Mouse (Mus musculus): Measurements from ENCODE around the gene Tmem178. TPM values are rescaled to one million over a fixed set of nuclear protein-coding genes. Genes with fewer than 3 reads are reported as not detected.

The Tmem178 gene
- polyA plus RNA-seq, 1 experiment = 128 TPM

- no peaks in the 10 kb centered on the region for H3K27me3 ChIP-seq (ENCODE audit: control insufficient read depth, insufficient read depth, low read length)
- H3K27ac ChIP-seq (ENCODE audit: insufficient read depth, low read length) = no peak overlapping the region
- WGBS = 18% methylated on average over 2 of the region's 2 CpGs
- no peak for DNase-seq
- no peak overlapping the region for H3K4me3 ChIP-seq (replicated peaks; ENCODE audit: insufficient read depth, low read depth, low read length)
- no peak for TF ChIP-seq POLR2A (IDR thresholded peaks at IDR 0.05; ENCODE audit: borderline replicate concordance, insufficient read depth, low read length)
- no peak for TF ChIP-seq CTCF (IDR thresholded peaks at IDR 0.05; ENCODE audit: borderline replicate concordance, insufficient read depth, low read depth, low read length)
- peaks cover 26% of the 10 kb centered on the region for H3K4me1 ChIP-seq (ENCODE audit: control insufficient read depth, insufficient read depth, low read length)
These were observed 15.4 kb downstream of the Tmem178 start for GRCm38 (mm10) chr17:80959840-80960239.

GRCm38 (mm10) chr17:80967475-80967874 is 23.0 kb downstream of the Tmem178 start:
- DNase-seq = no peak
- Histone ChIP-seq H3K27me3 (ENCODE audit: control insufficient read depth, insufficient read depth, low read length) (no peaks in the 10 kb centered on the region), H3K27ac (ENCODE audit: insufficient read depth, low read length) (no peak overlapping the region), H3K4me3 (replicated peaks; ENCODE audit: insufficient read depth, low read depth, low read length) (no peak overlapping the region), H3K4me1 (ENCODE audit: control insufficient read depth, insufficient read depth, low read length) (peaks cover 42% of the 10 kb centered on the region)
- WGBS = 20% methylated on average over 7 of the region's 7 CpGs
- TF ChIP-seq POLR2A (IDR thresholded peaks at IDR 0.05; ENCODE audit: borderline replicate concordance, insufficient read depth, low read length) (no peak), CTCF (IDR thresholded peaks at IDR 0.05; ENCODE audit: borderline replicate concordance, insufficient read depth, low read depth, low read length) (no peak)

GRCm38 (mm10) chr17:80969643-80970619 is 25.5 kb downstream of the Tmem178 start:
- H3K27me3 ChIP-seq (ENCODE audit: control insufficient read depth, insufficient read depth, low read length) = no peaks in the 10 kb centered on the region
- peak; percentile 76 to 78 for DNase-seq
- peaks cover 47% of the 10 kb centered on the region for H3K4me1 ChIP-seq (ENCODE audit: control insufficient read depth, insufficient read depth, low read length)
- peak overlapping the region; percentile 29 for H3K4me3 ChIP-seq (replicated peaks; ENCODE audit: insufficient read depth, low read depth, low read length)
- TF ChIP-seq POLR2A (IDR thresholded peaks at IDR 0.05; ENCODE audit: borderline replicate concordance, insufficient read depth, low read length) (no peak), CTCF (IDR thresholded peaks at IDR 0.05; ENCODE audit: borderline replicate concordance, insufficient read depth, low read depth, low read length) (no peak)
- 9% methylated on average over 18 of the region's 18 CpGs for WGBS
- peak overlapping the region; percentile 44 for H3K27ac ChIP-seq (ENCODE audit: insufficient read depth, low read length)

- TF ChIP-seq POLR2A (IDR thresholded peaks at IDR 0.05; ENCODE audit: borderline replicate concordance, insufficient read depth, low read length) = no peak
- no peak for TF ChIP-seq CTCF (IDR thresholded peaks at IDR 0.05; ENCODE audit: borderline replicate concordance, insufficient read depth, low read depth, low read length)
- no peak for DNase-seq
- Histone ChIP-seq H3K27me3 (ENCODE audit: control insufficient read depth, insufficient read depth, low read length) (no peaks in the 10 kb centered on the region), H3K27ac (ENCODE audit: insufficient read depth, low read length) (peak overlapping the region; percentile 44), H3K4me3 (replicated peaks; ENCODE audit: insufficient read depth, low read depth, low read length) (peak overlapping the region; percentile 29), H3K4me1 (ENCODE audit: control insufficient read depth, insufficient read depth, low read length) (peaks cover 45% of the 10 kb centered on the region)
- 8% methylated on average over 10 of the region's 10 CpGs for WGBS
These were observed 26.3 kb downstream of the Tmem178 start for GRCm38 (mm10) chr17:80970716-80971115.

GRCm38 (mm10) chr17:80972891-80973290 is 28.5 kb downstream of the Tmem178 start:
- no peak overlapping the region for H3K4me3 ChIP-seq (replicated peaks; ENCODE audit: insufficient read depth, low read depth, low read length)
- H3K27me3 ChIP-seq (ENCODE audit: control insufficient read depth, insufficient read depth, low read length) = no peaks in the 10 kb centered on the region
- DNase-seq = no peak
- TF ChIP-seq POLR2A (IDR thresholded peaks at IDR 0.05; ENCODE audit: borderline replicate concordance, insufficient read depth, low read length) (no peak), CTCF (IDR thresholded peaks at IDR 0.05; ENCODE audit: borderline replicate concordance, insufficient read depth, low read depth, low read length) (no peak)
- H3K27ac ChIP-seq (ENCODE audit: insufficient read depth, low read length) = no peak overlapping the region
- 60% methylated on average over 7 of the region's 7 CpGs for WGBS
- peaks cover 45% of the 10 kb centered on the region for H3K4me1 ChIP-seq (ENCODE audit: control insufficient read depth, insufficient read depth, low read length)

- Histone ChIP-seq H3K27ac (ENCODE audit: insufficient read depth, low read length) (no peak overlapping the region), H3K4me1 (ENCODE audit: control insufficient read depth, insufficient read depth, low read length) (peaks cover 37% of the 10 kb centered on the region), H3K27me3 (ENCODE audit: control insufficient read depth, insufficient read depth, low read length) (no peaks in the 10 kb centered on the region), H3K4me3 (replicated peaks; ENCODE audit: insufficient read depth, low read depth, low read length) (no peak overlapping the region)
- no peak for DNase-seq
- 58% methylated on average over 5 of the region's 5 CpGs for WGBS
- TF ChIP-seq POLR2A (IDR thresholded peaks at IDR 0.05; ENCODE audit: borderline replicate concordance, insufficient read depth, low read length) (no peak), CTCF (IDR thresholded peaks at IDR 0.05; ENCODE audit: borderline replicate concordance, insufficient read depth, low read depth, low read length) (no peak)
These were observed 32.8 kb downstream of the Tmem178 start for GRCm38 (mm10) chr17:80977245-80977644.

GRCm38 (mm10) chr17:80980096-80980495 is 35.7 kb downstream of the Tmem178 start:
- Histone ChIP-seq H3K27me3 (ENCODE audit: control insufficient read depth, insufficient read depth, low read length) (no peaks in the 10 kb centered on the region), H3K4me1 (ENCODE audit: control insufficient read depth, insufficient read depth, low read length) (peaks cover 34% of the 10 kb centered on the region), H3K4me3 (replicated peaks; ENCODE audit: insufficient read depth, low read depth, low read length) (no peak overlapping the region), H3K27ac (ENCODE audit: insufficient read depth, low read length) (peak overlapping the region; percentile 52; the same call in 1 of the 2 replicates)
- DNase-seq = no peak
- TF ChIP-seq POLR2A (IDR thresholded peaks at IDR 0.05; ENCODE audit: borderline replicate concordance, insufficient read depth, low read length) (no peak), CTCF (IDR thresholded peaks at IDR 0.05; ENCODE audit: borderline replicate concordance, insufficient read depth, low read depth, low read length) (no peak)
- 87% methylated on average over 10 of the region's 10 CpGs for WGBS
